Mouse (Mus musculus): ENCODE measurements around the gene Pmf1. TPM values are rescaled to one million over a fixed set of nuclear protein-coding genes. Genes with fewer than 3 reads are reported as not detected.
A peak's percentile ranks its signal among the peaks of the same experiment; 100 is the strongest.

Pmf1 gene
- total RNA-seq, 2 experiments from 2014 or later = 100 to 182 TPM

- peak; percentile 72 for ATAC-seq (replicated peaks; ENCODE audit: low FRiP score, poor library complexity, severe bottlenecking)
Measured at GRCm38 (mm10) chr3:88363700-88364099, 46.4 kb downstream of the Pmf1 start.

DNA sequence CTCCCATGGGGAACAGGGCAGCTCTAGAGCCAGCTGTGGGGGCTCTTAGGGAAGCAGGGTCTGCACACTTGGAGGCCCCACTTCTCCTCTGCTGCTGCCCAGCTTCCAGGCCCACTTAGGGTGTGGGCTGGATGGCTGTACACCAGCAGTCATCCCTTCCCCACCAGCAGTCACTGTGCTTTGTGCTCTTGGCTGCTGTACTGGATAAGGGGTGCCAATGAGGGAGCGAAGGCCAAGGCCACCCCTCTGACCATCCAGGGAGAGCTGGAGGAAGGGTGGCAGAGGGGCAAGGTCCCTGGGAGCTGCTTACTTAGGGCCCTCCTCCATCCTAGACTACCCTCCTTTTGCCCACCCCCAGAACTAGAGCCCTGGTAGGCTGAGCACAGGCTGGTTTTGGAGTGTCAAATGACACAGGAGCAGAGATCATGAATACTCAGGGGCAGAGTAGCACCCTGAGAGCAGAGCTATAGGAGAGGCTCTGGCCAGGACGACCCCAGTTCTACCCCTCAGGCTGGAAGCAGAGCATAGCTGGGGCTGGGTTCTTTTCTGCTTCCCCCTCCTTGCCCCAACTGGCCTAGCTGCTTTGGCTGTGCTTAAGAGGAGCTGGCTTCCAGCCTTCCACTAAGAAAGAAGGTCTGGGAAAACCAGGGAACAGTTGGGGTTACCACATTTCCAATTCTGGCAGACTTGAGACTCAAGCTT lies 48.4 kb downstream of the Pmf1 start:
- ATAC-seq (replicated peaks; ENCODE audit: low FRiP score, poor library complexity, severe bottlenecking) = no peak

- no peak for ATAC-seq (replicated peaks; ENCODE audit: low FRiP score, poor library complexity, severe bottlenecking)
Measured at GRCm38 (mm10) chr3:88361096-88361495, 49.0 kb downstream of the Pmf1 start.

DNA sequence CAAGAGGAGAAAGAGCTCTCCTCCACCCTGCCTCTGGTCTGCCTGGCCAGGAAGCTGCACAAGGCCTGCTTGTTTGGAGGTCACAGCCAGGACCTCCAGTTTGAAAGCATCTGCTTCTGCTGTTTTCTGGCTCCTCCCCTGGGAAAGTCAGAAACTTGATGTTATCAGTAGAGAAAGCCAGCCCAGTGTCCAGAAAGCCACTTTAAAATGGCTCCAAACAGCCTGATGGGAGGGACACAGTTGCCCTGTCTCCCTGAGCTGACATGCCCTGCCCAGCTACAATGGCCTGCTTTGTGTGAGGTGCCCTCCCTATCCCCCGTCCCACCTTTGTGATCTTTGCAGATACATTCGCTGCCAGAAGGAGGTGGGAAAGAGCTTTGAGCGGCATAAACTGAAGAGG lies 50.1 kb downstream of the Pmf1 start:
- no peak for ATAC-seq (replicated peaks; ENCODE audit: low FRiP score, poor library complexity, severe bottlenecking)

DNA sequence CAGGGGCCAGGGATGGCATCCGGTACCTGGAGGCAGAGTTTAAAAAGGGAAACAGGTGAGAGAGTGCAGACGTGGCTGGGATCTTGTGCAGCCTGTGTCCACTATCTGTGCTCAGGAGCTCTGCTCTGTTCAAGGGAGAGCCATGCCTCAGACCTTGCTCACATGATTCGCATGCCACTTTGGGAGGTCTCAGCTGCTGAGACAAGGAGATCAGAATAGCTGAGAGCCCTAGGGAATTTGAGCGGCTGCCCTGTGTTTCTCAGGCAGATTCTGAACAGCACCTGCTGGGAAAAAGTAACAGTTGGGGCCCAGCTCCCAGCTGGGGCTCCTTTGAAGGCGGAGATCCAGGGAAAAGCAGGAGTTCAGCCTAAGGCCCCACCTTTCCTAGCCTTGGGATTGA lies 50.5 kb downstream of the Pmf1 start:
- no peak for ATAC-seq (replicated peaks; ENCODE audit: low FRiP score, poor library complexity, severe bottlenecking)

DNA sequence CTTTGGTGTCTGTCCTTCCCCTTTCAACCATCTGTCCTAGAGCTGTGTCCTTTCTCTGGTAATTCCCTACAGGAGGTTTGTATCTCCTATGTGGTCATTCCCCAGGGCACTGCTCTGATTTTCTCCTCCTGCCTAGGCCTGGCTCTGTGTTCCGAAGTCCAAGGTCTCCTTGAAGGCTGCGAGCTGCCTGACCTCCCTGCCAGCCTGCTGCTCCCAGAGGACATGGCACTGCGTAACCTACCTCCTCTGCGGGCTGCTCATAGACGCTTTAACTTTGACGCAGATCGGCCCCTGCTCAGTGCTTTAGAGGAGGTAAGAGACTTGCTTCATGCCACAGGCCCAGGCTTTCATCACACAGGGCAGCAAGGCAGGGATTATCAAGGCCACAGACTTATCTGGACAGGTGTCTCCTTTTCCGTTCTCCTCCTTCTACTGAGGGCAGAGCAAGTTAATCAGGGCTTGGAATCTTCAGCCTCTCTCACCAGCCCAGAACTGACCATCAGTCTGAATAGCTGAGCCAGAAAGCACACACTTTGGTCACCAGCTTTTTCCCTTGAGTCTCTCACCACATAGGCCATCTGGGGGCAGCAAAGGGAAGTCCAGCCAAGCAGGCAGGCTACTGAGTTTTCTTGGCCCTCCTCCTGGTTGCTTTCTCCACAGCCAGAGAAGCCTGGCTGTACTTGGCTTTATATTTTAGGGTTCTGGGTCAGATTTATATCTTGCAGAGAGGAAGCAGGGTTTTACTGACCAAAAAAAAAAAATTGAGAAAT lies 55.5 kb downstream of the Pmf1 start:
- no peak for ATAC-seq (replicated peaks; ENCODE audit: low FRiP score, poor library complexity, severe bottlenecking)

DNA sequence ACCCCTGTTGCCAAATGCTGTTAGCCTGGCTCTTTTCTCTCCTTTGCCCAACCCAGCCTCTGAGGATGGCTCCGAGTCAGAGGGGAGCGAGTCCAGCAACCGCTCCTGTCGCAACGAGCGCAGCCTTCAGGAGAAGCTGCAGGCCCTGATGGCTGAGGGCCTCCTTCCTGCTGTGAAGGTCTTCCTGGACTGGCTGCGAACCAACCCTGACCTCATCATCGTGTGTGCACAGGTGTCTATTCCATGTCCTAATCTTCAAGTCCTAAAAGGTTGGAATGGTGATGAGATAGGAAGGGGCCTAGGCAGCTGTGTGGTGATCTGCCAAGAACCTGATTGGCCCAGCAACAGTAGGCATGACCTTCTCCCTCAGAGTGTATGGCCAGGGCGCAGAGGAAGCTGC lies 57.2 kb downstream of the Pmf1 start:
- ATAC-seq (replicated peaks; ENCODE audit: low FRiP score, poor library complexity, severe bottlenecking) = no peak

GRCm38 (mm10) chr3:88350732-88351131 lies 59.4 kb downstream of the Pmf1 start:
- ATAC-seq (replicated peaks; ENCODE audit: low FRiP score, poor library complexity, severe bottlenecking) = no peak

Other genes starting within 250 kb of the Pmf1 start
- gene Rhbg, start 155.6 kb downstream of the Pmf1 start, total RNA-seq (2015; ENCODE audit: low replicate concordance) = not detected in 2 replicates
- not detected in 2 replicates for gene Rhbg, start 155.6 kb downstream of the Pmf1 start, total RNA-seq (2017; ENCODE audit: low replicate concordance)
- not detected in 2 replicates for gene Gm38392, start 123.1 kb downstream of the Pmf1 start, total RNA-seq (2015; ENCODE audit: low replicate concordance)
- not detected in 2 replicates for gene Gm38392, start 123.1 kb downstream of the Pmf1 start, total RNA-seq (2017; ENCODE audit: low replicate concordance)
- gene Tsacc, start 113.3 kb downstream of the Pmf1 start, total RNA-seq (2015; ENCODE audit: low replicate concordance) = not detected in 2 replicates
- not detected in 2 replicates for gene Tsacc, start 113.3 kb downstream of the Pmf1 start, total RNA-seq (2017; ENCODE audit: low replicate concordance)
- gene Cct3, start 113.2 kb downstream of the Pmf1 start, total RNA-seq (2015; ENCODE audit: low replicate concordance) = 105 and 118 TPM in 2 replicates
- gene Cct3, start 113.2 kb downstream of the Pmf1 start, total RNA-seq (2017; ENCODE audit: low replicate concordance) = 43.0 and 53.2 TPM in 2 replicates
- gene Glmp, start 85.3 kb downstream of the Pmf1 start, total RNA-seq (2015; ENCODE audit: low replicate concordance) = 17.7 and 47.4 TPM in 2 replicates
- 5.0 and 10.4 TPM in 2 replicates for gene Glmp, start 85.3 kb downstream of the Pmf1 start, total RNA-seq (2017; ENCODE audit: low replicate concordance)
- not detected in 2 replicates for gene Tmem79, start 74.2 kb downstream of the Pmf1 start, total RNA-seq (2015; ENCODE audit: low replicate concordance)
- 1.2 and 1.8 TPM in 2 replicates for gene Tmem79, start 74.2 kb downstream of the Pmf1 start, total RNA-seq (2017; ENCODE audit: low replicate concordance)
- gene Smg5, start 74.1 kb downstream of the Pmf1 start, total RNA-seq (2015; ENCODE audit: low replicate concordance) = 34.8 and 40.7 TPM in 2 replicates
- gene Smg5, start 74.1 kb downstream of the Pmf1 start, total RNA-seq (2017; ENCODE audit: low replicate concordance) = 85.6 and 88.2 TPM in 2 replicates
- not detected in 2 replicates for gene Paqr6, start 45.7 kb downstream of the Pmf1 start, total RNA-seq (2015; ENCODE audit: low replicate concordance)
- 1.3 TPM in 1 of 2 replicates, not detected in the other for gene Paqr6, start 45.7 kb downstream of the Pmf1 start, total RNA-seq (2017; ENCODE audit: low replicate concordance)
- not detected in 2 replicates for gene Bglap3, start 37.6 kb downstream of the Pmf1 start, total RNA-seq (2015; ENCODE audit: low replicate concordance)
- not detected in 2 replicates for gene Bglap3, start 37.6 kb downstream of the Pmf1 start, total RNA-seq (2017; ENCODE audit: low replicate concordance)
- not detected in 2 replicates for gene Bglap2, start 31.6 kb downstream of the Pmf1 start, total RNA-seq (2015; ENCODE audit: low replicate concordance)
- 3.9 TPM in 1 of 2 replicates, not detected in the other for gene Bglap2, start 31.6 kb downstream of the Pmf1 start, total RNA-seq (2017; ENCODE audit: low replicate concordance)
- 3.6 TPM in 1 of 2 replicates, not detected in the other for gene Bglap, start 25.9 kb downstream of the Pmf1 start, total RNA-seq (2015; ENCODE audit: low replicate concordance)
- gene Bglap, start 25.9 kb downstream of the Pmf1 start, total RNA-seq (2017; ENCODE audit: low replicate concordance) = not detected in 2 replicates
- gene Slc25a44, start 14.8 kb upstream of the Pmf1 start, total RNA-seq (2015; ENCODE audit: low replicate concordance) = 34.0 and 35.3 TPM in 2 replicates
- gene Slc25a44, start 14.8 kb upstream of the Pmf1 start, total RNA-seq (2017; ENCODE audit: low replicate concordance) = 34.8 and 40.5 TPM in 2 replicates
- 11.9 and 14.7 TPM in 2 replicates for gene Sema4a, start 50.9 kb upstream of the Pmf1 start, total RNA-seq (2015; ENCODE audit: low replicate concordance)
- 4.5 and 15.1 TPM in 2 replicates for gene Sema4a, start 50.9 kb upstream of the Pmf1 start, total RNA-seq (2017; ENCODE audit: low replicate concordance)
- gene Lmna, start 99.6 kb upstream of the Pmf1 start, total RNA-seq (2015; ENCODE audit: low replicate concordance) = 31.7 and 48.2 TPM in 2 replicates
- gene Lmna, start 99.6 kb upstream of the Pmf1 start, total RNA-seq (2017; ENCODE audit: low replicate concordance) = 182 and 260 TPM in 2 replicates
- 0.42 TPM in 1 of 2 replicates, not detected in the other for gene Mex3a, start 122.1 kb upstream of the Pmf1 start, total RNA-seq (2015; ENCODE audit: low replicate concordance)
- 0.08 and 0.26 TPM in 2 replicates for gene Mex3a, start 122.1 kb upstream of the Pmf1 start, total RNA-seq (2017; ENCODE audit: low replicate concordance)
- not detected in 2 replicates for gene Rab25, start 138.0 kb upstream of the Pmf1 start, total RNA-seq (2015; ENCODE audit: low replicate concordance)
- not detected in 2 replicates for gene Rab25, start 138.0 kb upstream of the Pmf1 start, total RNA-seq (2017; ENCODE audit: low replicate concordance)
- gene Lamtor2, start 142.7 kb upstream of the Pmf1 start, total RNA-seq (2015; ENCODE audit: low replicate concordance) = 9.0 and 12.6 TPM in 2 replicates
- gene Lamtor2, start 142.7 kb upstream of the Pmf1 start, total RNA-seq (2017; ENCODE audit: low replicate concordance) = 7.7 and 23.3 TPM in 2 replicates
- gene Ubqln4, start 143.4 kb upstream of the Pmf1 start, total RNA-seq (2015; ENCODE audit: low replicate concordance) = 8.6 and 10.1 TPM in 2 replicates
- gene Ubqln4, start 143.4 kb upstream of the Pmf1 start, total RNA-seq (2017; ENCODE audit: low replicate concordance) = 6.3 and 7.6 TPM in 2 replicates
- 97.7 and 101 TPM in 2 replicates for gene Ssr2, start 165.5 kb upstream of the Pmf1 start, total RNA-seq (2015; ENCODE audit: low replicate concordance)
- 23.9 and 50.2 TPM in 2 replicates for gene Ssr2, start 165.5 kb upstream of the Pmf1 start, total RNA-seq (2017; ENCODE audit: low replicate concordance)
- 17.7 and 23.9 TPM in 2 replicates for gene Arhgef2, start 195.6 kb upstream of the Pmf1 start, total RNA-seq (2015; ENCODE audit: low replicate concordance)
- gene Arhgef2, start 195.6 kb upstream of the Pmf1 start, total RNA-seq (2017; ENCODE audit: low replicate concordance) = 12.7 and 15.7 TPM in 2 replicates
- not detected in 2 replicates for gene Rxfp4, start 242.8 kb upstream of the Pmf1 start, total RNA-seq (2015; ENCODE audit: low replicate concordance)
- not detected in 2 replicates for gene Rxfp4, start 242.8 kb upstream of the Pmf1 start, total RNA-seq (2017; ENCODE audit: low replicate concordance)

Data from erythroid progenitor cell, adult 5-6 weeks (primary cell).